Mouse (Mus musculus) cortical plate, adult 2 months (tissue): ENCODE data around the gene Slc25a17. TPM values are rescaled to one million over a fixed set of nuclear protein-coding genes. Genes with fewer than 3 reads are reported as not detected.

Experiments used
- H3K27ac ChIP-seq: fragments of 200-500 bp; 2 replicates; pipeline ENCODE4 v1.5.1; 2012; ENCODE audit warnings: low read length, control low read depth, inconsistent platforms; ENCODE audit not compliant: insufficient read depth
- H3K4me1 ChIP-seq: fragments of 200-500 bp; 2 replicates; pipeline ENCODE4 v1.6.1; 2011; ENCODE audit warnings: low read length; ENCODE audit not compliant: control insufficient read depth, insufficient read depth
- H3K4me3 ChIP-seq: fragments of 200-500 bp; 2 replicates; pipeline ENCODE4 v1.5.1; 2011; ENCODE audit warnings: mild to moderate bottlenecking, low read length, control low read depth; ENCODE audit not compliant: insufficient read depth
- CTCF ChIP-seq: fragments of 200-500 bp; IDR thresholded peaks from 2 replicates; pipeline ENCODE4 v1.5.1; 2011; ENCODE audit warnings: mild to moderate bottlenecking, control low read depth, low read length; ENCODE audit not compliant: insufficient read depth; ENCODE audit errors: extremely low read depth
- POLR2A ChIP-seq: fragments of 200-500 bp; IDR thresholded peaks from 2 replicates; pipeline ENCODE4 v1.6.1; 2011; ENCODE audit warnings: mild to moderate bottlenecking, low read length, control low read depth; ENCODE audit not compliant: insufficient read depth; ENCODE audit errors: extremely low read depth
- polyA plus RNA-seq: library from polyadenylated mRNA; depleted of rRNA; stranded (reverse); fragments of >200 nt; gene quantifications from 2 replicates; pipeline ENCODE4 v1.2.3, GENCODE M21; 2012; rRNA removed

Gene Slc25a17
- 47.7 and 47.9 TPM in 2 replicates for polyA plus RNA-seq

GRCm38 (mm10) chr15:81360345-81361021, at the start of gene Slc25a17:
Gene Slc25a17, minus strand, starts transcription at chr15:81360812.
- TF ChIP-seq CTCF (no peak), POLR2A (no peak; the same call in 1 of the 2 replicates)
- Histone ChIP-seq H3K4me1 (peaks cover 4% of the 10 kb centered on the region; the same call in 1 of the 2 replicates), H3K4me3 (peak within 1 kb of the TSS; percentile 89), H3K27ac (peak within 1 kb of the TSS; percentile 16; the same call in 1 of the 2 replicates)

DNA sequence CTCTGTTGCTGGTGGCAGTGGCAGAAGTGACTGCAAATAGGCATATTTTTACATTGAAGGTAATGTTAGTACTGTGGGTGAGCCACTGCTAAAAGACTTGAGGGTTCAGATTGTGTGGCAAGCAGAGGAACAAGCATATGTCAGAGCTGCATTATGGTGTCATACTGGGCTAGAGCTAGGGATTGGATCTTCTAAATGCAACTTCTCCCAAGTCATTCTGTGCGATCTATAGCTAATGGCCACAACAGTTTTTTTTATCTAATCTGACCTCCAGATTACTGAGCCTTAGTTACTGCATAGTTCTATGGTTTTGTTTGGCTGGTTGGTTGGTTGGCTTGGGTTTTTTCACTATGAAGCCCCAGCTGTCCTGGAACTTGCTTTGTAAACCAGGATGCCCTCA, 47.6 kb upstream of the Slc25a17 start, which contains the start of gene Dnajb7:
Dnajb7 (minus strand) TSS at position 101 of the 400 bp plus-strand sequence.
- no peak within 1 kb of the TSS for H3K4me3 ChIP-seq
- no peaks in the 10 kb centered on the region for H3K4me1 ChIP-seq
- H3K27ac ChIP-seq: no peak within 1 kb of the TSS
- TF ChIP-seq CTCF: no peak
- TF ChIP-seq POLR2A: no peak

DNA sequence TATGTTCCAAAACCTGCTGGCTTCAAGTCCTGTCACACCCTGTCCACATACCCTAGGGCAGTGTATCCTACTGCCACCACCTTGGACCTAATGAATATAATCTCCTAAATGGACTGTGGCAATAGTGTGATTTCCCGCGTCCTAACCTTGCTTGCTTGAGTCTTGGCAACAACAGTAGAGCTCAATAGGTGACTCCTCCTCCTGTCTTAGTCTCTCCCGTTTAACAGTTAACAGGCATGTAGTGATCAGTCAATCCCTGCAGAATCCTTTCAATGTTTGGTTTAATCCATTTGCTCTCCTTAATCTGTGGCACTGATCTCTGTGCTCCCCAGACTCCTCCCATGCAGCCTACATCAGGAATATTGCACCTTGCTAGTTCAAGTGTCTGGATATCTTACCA, 44.4 kb upstream of the Slc25a17 start:
- Histone ChIP-seq H3K4me1 (no peaks in the 10 kb centered on the region), H3K27ac (no peak overlapping the region), H3K4me3 (no peak overlapping the region)
- TF ChIP-seq POLR2A: no peak
- TF ChIP-seq CTCF: no peak

- H3K27ac ChIP-seq: peak within 1 kb of the TSS; percentile 98
- H3K4me1 ChIP-seq: peaks cover 3% of the 10 kb centered on the region; the same call in 1 of the 2 replicates
- peak within 1 kb of the TSS; percentile 80 for H3K4me3 ChIP-seq
- peak; percentile 55; the same call in 1 of the 2 replicates for TF ChIP-seq POLR2A
- no peak for TF ChIP-seq CTCF
Observed at GRCm38 (mm10) chr15:81399638-81400315, 39.2 kb upstream of the Slc25a17 start, which contains the start of the genes St13 and Xpnpep3. Gene St13, minus strand, starts transcription at chr15:81400077. Gene Xpnpep3, plus strand, starts transcription at chr15:81400138.

- H3K4me1 ChIP-seq: peaks cover 3% of the 10 kb centered on the region; the same call in 1 of the 2 replicates
- peak overlapping the region; percentile 80 for H3K4me3 ChIP-seq
- TF ChIP-seq CTCF: no peak
- no peak for TF ChIP-seq POLR2A
- H3K27ac ChIP-seq: peak overlapping the region; percentile 51
Observed at GRCm38 (mm10) chr15:81399297-81399637, 38.7 kb upstream of the Slc25a17 start.

- H3K4me3 ChIP-seq: peak overlapping the region; percentile 80; the same call in 1 of the 2 replicates
- H3K27ac ChIP-seq: no peak overlapping the region
- no peak for TF ChIP-seq POLR2A
- TF ChIP-seq CTCF: no peak
- H3K4me1 ChIP-seq: peaks cover 3% of the 10 kb centered on the region; the same call in 1 of the 2 replicates
Observed at GRCm38 (mm10) chr15:81398189-81398588, 37.6 kb upstream of the Slc25a17 start.

GRCm38 (mm10) chr15:81394211-81394915, 33.8 kb upstream of the Slc25a17 start:
- H3K4me1 ChIP-seq: peaks cover 3% of the 10 kb centered on the region; the same call in 1 of the 2 replicates
- TF ChIP-seq POLR2A (no peak), CTCF (no peak)
- H3K4me3 ChIP-seq: no peak overlapping the region
- H3K27ac ChIP-seq: no peak overlapping the region

DNA sequence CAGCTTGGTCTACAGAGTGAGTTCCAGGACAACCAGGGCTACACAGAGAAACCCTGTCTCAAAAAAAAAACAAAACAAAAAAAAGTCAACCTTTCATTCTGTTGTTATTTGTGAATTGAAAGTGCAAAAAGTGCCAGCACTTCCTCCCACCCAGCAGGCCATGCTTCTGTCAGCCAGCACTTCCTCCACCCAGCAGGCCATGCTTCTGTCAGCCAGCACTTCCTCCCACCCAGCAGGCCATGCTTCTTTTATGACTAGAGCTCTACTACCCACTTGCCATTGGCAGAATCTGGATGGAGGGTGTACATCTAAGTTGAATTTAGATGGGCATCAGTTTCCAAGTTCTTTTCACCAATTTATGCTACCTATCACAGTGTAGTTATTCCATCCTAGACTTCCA, 32.4 kb upstream of the Slc25a17 start:
- H3K4me3 ChIP-seq: no peak overlapping the region
- TF ChIP-seq POLR2A (no peak), CTCF (no peak)
- H3K27ac ChIP-seq: no peak overlapping the region
- peaks cover 1% of the 10 kb centered on the region; the same call in 1 of the 2 replicates for H3K4me1 ChIP-seq

DNA sequence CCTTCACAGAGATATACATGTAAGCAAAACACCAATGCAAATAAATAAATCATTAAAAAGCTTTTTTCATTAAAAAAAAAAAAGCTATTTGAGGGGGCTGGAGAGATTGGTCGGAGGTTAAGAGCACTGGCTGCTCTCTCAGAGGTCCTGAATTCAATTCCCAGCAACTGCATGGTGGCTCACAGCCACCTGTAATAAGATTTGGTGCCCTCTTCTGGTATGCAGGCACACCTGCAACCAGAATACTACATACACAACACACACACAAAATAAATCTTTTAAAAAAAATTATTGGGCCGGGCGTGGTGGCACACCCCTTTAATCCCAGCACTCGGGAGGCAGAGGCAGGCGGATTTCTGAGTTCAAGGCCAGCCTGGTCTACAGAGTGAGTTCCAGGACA, 25.7 kb upstream of the Slc25a17 start:
- Histone ChIP-seq H3K4me1 (no peaks in the 10 kb centered on the region), H3K27ac (no peak overlapping the region), H3K4me3 (no peak overlapping the region)
- TF ChIP-seq CTCF (0 out of 2 replicates have a peak, but pooled peaks have one; percentile 3), POLR2A (no peak)

DNA sequence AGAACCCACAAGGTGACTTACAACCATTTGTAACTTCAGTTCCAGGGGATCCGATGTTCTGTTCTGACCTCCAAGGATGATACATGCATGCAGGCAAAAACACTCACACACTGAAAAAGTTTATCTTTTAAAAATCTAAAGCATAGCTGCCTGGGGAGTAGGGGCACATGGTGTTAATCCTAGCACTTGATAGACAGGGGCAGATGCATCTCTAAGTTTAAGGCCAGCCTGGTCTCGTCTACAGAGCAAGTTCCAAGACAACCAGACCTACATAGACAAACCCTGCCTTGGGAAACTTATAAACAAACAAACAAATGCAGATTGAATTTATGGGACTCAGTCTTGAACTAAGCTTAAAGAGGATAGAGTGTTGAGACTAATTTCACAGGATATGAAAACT, 18.2 kb upstream of the Slc25a17 start:
- Histone ChIP-seq H3K4me1 (no peaks in the 10 kb centered on the region), H3K4me3 (no peak overlapping the region), H3K27ac (no peak overlapping the region)
- no peak for TF ChIP-seq POLR2A
- TF ChIP-seq CTCF: no peak
